Mouse (Mus musculus) cortical plate, adult 2 months (tissue): Measurements from ENCODE around the gene Pla2g7.

Experiments
- CTCF ChIP-seq: fragments of 200-500 bp; IDR thresholded peaks from 2 replicates; pipeline ENCODE4 v1.5.1; 2011; ENCODE audit warnings: mild to moderate bottlenecking, control low read depth, low read length; ENCODE audit not compliant: insufficient read depth; ENCODE audit errors: extremely low read depth
- POLR2A ChIP-seq: fragments of 200-500 bp; IDR thresholded peaks from 2 replicates; pipeline ENCODE4 v1.6.1; 2011; ENCODE audit warnings: mild to moderate bottlenecking, low read length, control low read depth; ENCODE audit not compliant: insufficient read depth; ENCODE audit errors: extremely low read depth

DNA sequence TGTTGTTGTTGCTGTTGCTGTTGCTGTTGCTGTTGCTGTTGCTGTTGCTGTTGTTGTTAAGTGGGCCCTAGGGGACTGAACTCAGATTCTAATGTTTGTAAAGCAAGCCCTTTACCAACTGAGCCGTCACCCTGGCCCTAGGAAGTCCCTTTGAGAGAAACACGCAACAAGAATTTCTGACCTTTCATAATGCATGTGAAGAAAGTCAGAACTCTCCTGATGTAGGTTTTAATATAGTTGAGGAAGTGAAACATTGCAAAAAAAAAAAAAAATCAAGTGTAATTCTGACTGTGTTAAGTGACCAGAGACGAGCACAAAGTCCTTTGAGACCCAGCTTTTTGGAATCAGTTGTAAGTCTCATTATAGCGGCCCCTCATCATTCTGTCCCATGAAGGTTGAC lies 10.8 kb upstream of the Pla2g7 start:
- TF ChIP-seq POLR2A, result no peak
- no peak for TF ChIP-seq CTCF
